Comparison of ENCODE assay signal across 15 mouse cellular contexts in the genomic region with DNA sequence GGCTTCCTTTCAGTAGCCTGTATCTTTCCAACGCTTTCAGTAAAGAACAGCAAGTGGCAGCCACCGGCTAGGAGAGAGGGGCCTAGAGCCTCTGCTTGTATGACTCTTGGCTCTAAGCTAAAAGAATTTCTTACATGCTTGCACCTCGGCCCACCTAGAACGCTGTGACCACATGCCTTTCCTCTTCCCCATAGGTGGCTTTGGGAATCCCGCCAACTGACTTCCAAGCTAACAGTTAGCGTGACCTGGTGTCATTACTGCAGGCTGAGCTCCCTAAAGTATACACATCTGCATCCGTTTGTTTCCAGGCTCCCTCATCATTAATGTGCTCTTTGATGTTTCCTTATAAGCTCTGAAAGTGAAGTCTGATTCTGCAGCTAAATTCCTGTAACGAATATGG. TPM values are rescaled to one million over a fixed set of nuclear protein-coding genes. Genes with fewer than 3 reads are reported as not detected.
DNase-seq lines count a peak whose midpoint lies in the region; ATAC-seq lines count a peak whose summit lies in the region.
"Had no signal": no experiment of that assay in that cellular context is flagged by ENCODE, and none has a peak within 500 bp of the region (broad histone marks: within the 10 kb centered on the region; RNA-seq: fewer than 3 reads in every experiment).

No protein-coding gene starts in this region.

- no peaks in the 10 kb centered on the region for H3K27me3 ChIP-seq in embryonic facial prominence, embryonic 13.5 days
- H3K27me3 ChIP-seq in hindbrain, embryonic 13.5 days = no peaks in the 10 kb centered on the region
- no peaks in the 10 kb centered on the region for H3K27me3 ChIP-seq in midbrain, embryonic 16.5 days (ENCODE audit: control insufficient read depth, insufficient read depth, low read depth, low read length)
- H3K27me3 ChIP-seq: heart, embryonic 15.5 days had no signal

- peak; percentile 58 to 66 for DNase-seq in cerebellum, postnatal 10 days
- no peak for DNase-seq in cerebellum, adult 11-12 months
- DNase-seq in Muller cell, postnatal 12 days (ENCODE audit: inconsistent ontology term) = no peak
- no peak for DNase-seq in right cerebral cortex, postnatal 25 days
- DNase-seq in gastrocnemius, adult 18-20 months (ENCODE audit: low spot score) = no peak
- DNase-seq: kidney, adult 2 months; layer of hippocampus, adult 9-11 months; thymus, adult 2 months had no signal

- ATAC-seq in embryonic facial prominence, embryonic 13.5 days (ENCODE audit: insufficient number of reproducible peaks, insufficient read depth, low FRiP score, low TSS enrichment, low read depth) = no peak
- no peak for ATAC-seq in hindbrain, embryonic 13.5 days (ENCODE audit: low FRiP score)
- ATAC-seq in midbrain, embryonic 16.5 days = no peak

- H3K9ac ChIP-seq in embryonic facial prominence, embryonic 13.5 days = no peak overlapping the region
- H3K9ac ChIP-seq in hindbrain, embryonic 13.5 days = peak overlapping the region; percentile 80
- H3K9ac ChIP-seq in midbrain, embryonic 16.5 days (ENCODE audit: low read depth, low read length) = peak overlapping the region; percentile 76

- no peaks in the 10 kb centered on the region for H3K9me3 ChIP-seq in embryonic facial prominence, embryonic 13.5 days
- no peaks in the 10 kb centered on the region for H3K9me3 ChIP-seq in hindbrain, embryonic 13.5 days
- no peaks in the 10 kb centered on the region for H3K9me3 ChIP-seq in midbrain, embryonic 16.5 days (replicated peaks; ENCODE audit: control insufficient read depth, low read length, poor library complexity, severe bottlenecking)
- H3K9me3 ChIP-seq: heart, embryonic 15.5 days had no signal

- H3K4me3 ChIP-seq in embryonic facial prominence, embryonic 13.5 days = no peak overlapping the region
- peak overlapping the region; percentile 67; the same call in 1 of the 2 replicates for H3K4me3 ChIP-seq in hindbrain, embryonic 13.5 days
- peak overlapping the region; percentile 62 for H3K4me3 ChIP-seq in midbrain, embryonic 16.5 days (ENCODE audit: low read depth, low read length)

- peaks cover 22% of the 10 kb centered on the region for H3K4me1 ChIP-seq in embryonic facial prominence, embryonic 13.5 days
- H3K4me1 ChIP-seq in hindbrain, embryonic 13.5 days (replicated peaks) = peaks cover 26% of the 10 kb centered on the region
- peaks cover 16% of the 10 kb centered on the region for H3K4me1 ChIP-seq in midbrain, embryonic 16.5 days (ENCODE audit: control insufficient read depth, insufficient read depth, low read length)

- 44% methylated on average over 8 of the region's 8 CpGs for WGBS in embryonic facial prominence, embryonic 13.5 days
- 73% methylated on average over 8 of the region's 8 CpGs for WGBS in hindbrain, embryonic 13.5 days
- 61% methylated on average over 8 of the region's 8 CpGs for whole genome bisulfite sequencing in midbrain, embryonic 16.5 days

- peak overlapping the region; percentile 72; the same call in 1 of the 2 replicates for H3K27ac ChIP-seq in embryonic facial prominence, embryonic 13.5 days
- peak overlapping the region; percentile 93 for H3K27ac ChIP-seq in hindbrain, embryonic 13.5 days
- H3K27ac ChIP-seq in midbrain, embryonic 16.5 days (ENCODE audit: low read length) = peak overlapping the region; percentile 93
- H3K27ac ChIP-seq: heart, embryonic 15.5 days had no signal

- peaks cover 9% of the 10 kb centered on the region; the same call in 1 of the 2 replicates for H3K36me3 ChIP-seq in embryonic facial prominence, embryonic 13.5 days
- H3K36me3 ChIP-seq in hindbrain, embryonic 13.5 days = peaks cover 4% of the 10 kb centered on the region; the same call in 1 of the 2 replicates
- no peaks in the 10 kb centered on the region for H3K36me3 ChIP-seq in midbrain, embryonic 16.5 days (ENCODE audit: control insufficient read depth, insufficient read depth, low read length)
- H3K36me3 ChIP-seq: heart, embryonic 15.5 days had no signal

- H3K4me2 ChIP-seq in embryonic facial prominence, embryonic 13.5 days = no peak overlapping the region
- H3K4me2 ChIP-seq in hindbrain, embryonic 13.5 days = peak overlapping the region; percentile 67
- peak overlapping the region; percentile 72 for H3K4me2 ChIP-seq in midbrain, embryonic 16.5 days (ENCODE audit: low read length)

RNA-seq across cellular contexts. Expression of a gene that starts 1.0 kb away (rescaled TPM):
- 36.6 and 36.7 TPM in 2 replicates for polyA plus RNA-seq in embryonic facial prominence, embryonic 13.5 days (2015; fragmentation: Nextera tagmentation; extraction: Ambion mirVana)
- 41.0 and 43.4 TPM in 2 replicates for polyA plus RNA-seq in hindbrain, embryonic 13.5 days (2015; fragmentation: Nextera tagmentation; extraction: Ambion mirVana)
- polyA plus RNA-seq in midbrain, embryonic 16.5 days (2015; fragmentation: Nextera tagmentation; extraction: Ambion mirVana) = 31.5 and 32.8 TPM in 2 replicates
- total RNA-seq in gastrocnemius, adult 18-20 months (2021) = 1 to 10 TPM; 3.8 to 4.0 TPM

RNA-seq across cellular contexts. Expression of a gene that starts 9.7 kb away (rescaled TPM):
- 79.4 and 80.0 TPM in 2 replicates for polyA plus RNA-seq in embryonic facial prominence, embryonic 13.5 days (2015; fragmentation: Nextera tagmentation; extraction: Ambion mirVana)
- 78.3 and 82.6 TPM in 2 replicates for polyA plus RNA-seq in hindbrain, embryonic 13.5 days (2015; fragmentation: Nextera tagmentation; extraction: Ambion mirVana)
- 63.0 and 66.7 TPM in 2 replicates for polyA plus RNA-seq in midbrain, embryonic 16.5 days (2015; fragmentation: Nextera tagmentation; extraction: Ambion mirVana)
- total RNA-seq in gastrocnemius, adult 18-20 months (2021) = 1 to 10 TPM; 3.5 to 4.1 TPM

RNA-seq across cellular contexts. Expression of a gene that starts 18.7 kb away (rescaled TPM):
- polyA plus RNA-seq in embryonic facial prominence, embryonic 13.5 days (2015; fragmentation: Nextera tagmentation; extraction: Ambion mirVana) = 262 and 326 TPM in 2 replicates
- 60.5 and 77.1 TPM in 2 replicates for polyA plus RNA-seq in hindbrain, embryonic 13.5 days (2015; fragmentation: Nextera tagmentation; extraction: Ambion mirVana)
- 16.2 and 18.0 TPM in 2 replicates for polyA plus RNA-seq in midbrain, embryonic 16.5 days (2015; fragmentation: Nextera tagmentation; extraction: Ambion mirVana)
- 1 to 10 TPM; 6.5 to 7.4 TPM for total RNA-seq in gastrocnemius, adult 18-20 months (2021)
- polyA plus RNA-seq: C2C12 had no signal

RNA-seq across cellular contexts. Expression of a gene that starts 50.0 kb away (rescaled TPM):
- 0.76 and 1.3 TPM in 2 replicates for polyA plus RNA-seq in embryonic facial prominence, embryonic 13.5 days (2015; fragmentation: Nextera tagmentation; extraction: Ambion mirVana)
- polyA plus RNA-seq in hindbrain, embryonic 13.5 days (2015; fragmentation: Nextera tagmentation; extraction: Ambion mirVana) = 12.2 and 13.6 TPM in 2 replicates
- polyA plus RNA-seq in midbrain, embryonic 16.5 days (2015; fragmentation: Nextera tagmentation; extraction: Ambion mirVana) = 39.5 and 43.0 TPM in 2 replicates
- total RNA-seq in gastrocnemius, adult 18-20 months (2021) = not detected
- total RNA-seq: liver, adult 2 months had no signal
- polyA plus RNA-seq: C2C12; liver, adult 2 months; spleen, adult 2 months had no signal

Comparison
In these comparisons a context has a peak if more than half of its experiments do, and no peak if none do; other contexts are left out.
1. DNase-seq: peak in cerebellum, postnatal 10 days (2 of 2); none in cerebellum, adult 11-12 months (single experiment), Muller cell, postnatal 12 days (single experiment), right cerebral cortex, postnatal 25 days (single experiment) and gastrocnemius, adult 18-20 months (single experiment).
2. Peak in every context shown above with its lines, with median percentiles within 50 percentile points of each other: H3K27ac ChIP-seq.